Mouse (Mus musculus): ENCODE results near the gene Kif1c. TPM values are rescaled to one million over a fixed set of nuclear protein-coding genes. Genes with fewer than 3 reads are reported as not detected.

Gene Kif1c
- polyA plus RNA-seq, 1 experiment from 2014 or later: 4.4 TPM

GRCm38 (mm10) chr11:70669582-70670345 lies 30.6 kb upstream of the Kif1c start:
- H3K27me3 ChIP-seq (replicated peaks): no peaks in the 10 kb centered on the region
- H3K36me3 ChIP-seq: peaks cover 15% of the 10 kb centered on the region
- peaks cover 17% of the 10 kb centered on the region for H3K4me1 ChIP-seq (replicated peaks)
- H3K4me3 ChIP-seq (replicated peaks): peak overlapping the region; percentile 65
- peak overlapping the region; percentile 72 for H3K9ac ChIP-seq
- peak overlapping the region; percentile 99 for H3K27ac ChIP-seq
- under 1% methylated on average over 31 of the region's 31 CpGs for WGBS
- peak overlapping the region; percentile 80 for H3K4me2 ChIP-seq (replicated peaks)
- H3K9me3 ChIP-seq: no peaks in the 10 kb centered on the region
- ATAC-seq: peak; percentile 29

- ATAC-seq: no peak
- peak overlapping the region; percentile 80 for H3K4me2 ChIP-seq (replicated peaks)
- H3K4me1 ChIP-seq (replicated peaks): peaks cover 17% of the 10 kb centered on the region
- no peaks in the 10 kb centered on the region for H3K27me3 ChIP-seq (replicated peaks)
- WGBS: 42% methylated on average over 14 of the region's 14 CpGs
- peak overlapping the region; percentile 99 for H3K27ac ChIP-seq
- H3K36me3 ChIP-seq: peaks cover 15% of the 10 kb centered on the region
- H3K4me3 ChIP-seq (replicated peaks): peak overlapping the region; percentile 65
- no peaks in the 10 kb centered on the region for H3K9me3 ChIP-seq
- peak overlapping the region; percentile 72 for H3K9ac ChIP-seq
Observed at GRCm38 (mm10) chr11:70670483-70670882, 29.9 kb upstream of the Kif1c start.

DNA sequence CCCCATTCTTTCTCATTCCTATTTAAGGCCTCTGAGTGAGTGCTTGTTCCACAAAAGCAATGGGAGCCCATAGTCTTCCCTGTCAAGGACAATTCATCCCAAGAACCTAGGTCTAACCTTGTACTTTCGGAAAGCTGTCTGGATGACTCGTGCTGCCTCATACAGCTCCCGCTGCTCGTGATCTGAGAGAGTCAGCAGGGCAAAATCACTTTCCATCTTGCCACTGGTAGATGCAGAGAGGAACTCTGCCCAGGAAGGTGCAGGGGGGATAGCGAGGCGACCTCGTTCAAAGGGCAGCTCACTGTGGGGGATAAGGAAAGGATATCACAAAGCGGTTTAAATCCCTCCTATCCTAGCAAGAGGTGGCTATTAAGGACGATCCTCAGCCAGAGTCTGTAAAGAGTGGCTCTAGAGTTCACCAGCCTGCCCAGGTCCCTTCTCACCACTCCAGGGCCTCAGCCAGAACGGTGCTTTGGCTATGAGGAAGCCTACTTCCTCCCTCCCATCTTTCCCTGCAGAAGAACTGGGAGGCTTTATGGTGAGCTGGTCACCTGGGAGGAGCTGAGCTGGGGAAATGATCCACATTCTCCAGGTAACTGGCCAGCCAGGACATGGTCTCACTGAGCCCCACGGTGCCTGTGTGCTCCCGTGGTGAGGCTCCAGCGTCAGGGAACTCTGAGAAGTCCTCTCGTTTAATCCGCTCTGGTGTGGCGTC lies 28.9 kb upstream of the Kif1c start:
- H3K27me3 ChIP-seq (replicated peaks): no peaks in the 10 kb centered on the region
- no peak overlapping the region for H3K9ac ChIP-seq
- peaks cover 9% of the 10 kb centered on the region for H3K36me3 ChIP-seq
- H3K4me3 ChIP-seq (replicated peaks): no peak overlapping the region
- no peak overlapping the region for H3K27ac ChIP-seq
- 82% methylated on average over 16 of the region's 16 CpGs for WGBS
- no peak for ATAC-seq
- 0 out of 2 replicates have a peak overlapping the region, but pooled peaks have one; percentile 80 for H3K4me2 ChIP-seq (replicated peaks)
- H3K9me3 ChIP-seq: no peaks in the 10 kb centered on the region
- peaks cover 17% of the 10 kb centered on the region for H3K4me1 ChIP-seq (replicated peaks)

DNA sequence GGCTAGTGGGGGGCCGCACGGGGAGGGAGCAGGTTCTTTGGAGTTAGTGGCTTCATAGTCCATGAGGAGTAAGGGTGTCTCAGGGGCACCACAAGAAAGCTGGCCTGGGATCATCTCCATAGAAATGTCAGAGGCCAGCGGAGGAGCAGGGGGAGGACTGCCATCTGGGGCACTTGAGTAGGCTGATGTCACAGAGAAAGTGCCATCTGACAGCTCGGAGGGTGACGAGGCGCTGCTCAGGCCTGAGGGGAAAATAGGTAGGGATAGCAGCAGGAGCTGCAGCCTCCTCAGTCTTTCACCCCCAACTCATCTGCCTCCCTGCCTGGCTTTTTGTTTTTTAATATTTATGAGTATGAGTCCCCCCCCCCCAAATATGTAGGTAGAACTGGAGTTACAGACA lies 26.3 kb upstream of the Kif1c start:
- H3K27ac ChIP-seq: no peak overlapping the region
- H3K4me3 ChIP-seq (replicated peaks): no peak overlapping the region
- no peaks in the 10 kb centered on the region for H3K27me3 ChIP-seq (replicated peaks)
- H3K9me3 ChIP-seq: no peaks in the 10 kb centered on the region
- H3K4me1 ChIP-seq (replicated peaks): 0 out of 2 replicates have a peak, but pooled peaks cover 7% of the 10 kb centered on the region
- 89% methylated on average over 6 of the region's 6 CpGs for WGBS
- no peak for ATAC-seq
- peaks cover 9% of the 10 kb centered on the region for H3K36me3 ChIP-seq
- no peak overlapping the region for H3K9ac ChIP-seq
- H3K4me2 ChIP-seq (replicated peaks): no peak overlapping the region

DNA sequence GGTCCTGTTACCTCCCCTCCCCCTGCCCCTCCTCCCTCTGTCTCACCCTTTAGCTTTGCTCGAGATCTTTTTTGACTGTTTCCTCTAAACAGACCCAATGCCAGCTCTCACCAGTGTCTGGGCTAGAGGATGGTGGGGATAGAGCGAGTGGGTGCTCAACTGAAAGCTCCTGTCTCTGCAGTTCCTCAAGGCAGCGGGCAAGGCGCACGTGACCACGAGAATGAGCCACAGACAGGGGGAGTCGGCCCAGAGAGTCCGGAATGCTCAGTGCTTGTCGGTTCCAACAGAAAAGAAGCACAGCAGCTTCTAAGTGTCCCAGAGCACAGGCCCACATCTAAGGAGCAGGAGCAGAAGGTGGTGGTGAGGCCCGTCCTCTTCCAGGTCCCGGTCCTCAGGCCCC lies 25.8 kb upstream of the Kif1c start:
- no peak overlapping the region for H3K4me3 ChIP-seq (replicated peaks)
- 67% methylated on average over 11 of the region's 11 CpGs for WGBS
- H3K27ac ChIP-seq: no peak overlapping the region
- ATAC-seq: no peak
- no peaks in the 10 kb centered on the region for H3K27me3 ChIP-seq (replicated peaks)
- H3K4me1 ChIP-seq (replicated peaks): 0 out of 2 replicates have a peak, but pooled peaks cover 7% of the 10 kb centered on the region
- no peak overlapping the region for H3K4me2 ChIP-seq (replicated peaks)
- no peaks in the 10 kb centered on the region for H3K9me3 ChIP-seq
- peaks cover 9% of the 10 kb centered on the region for H3K36me3 ChIP-seq
- no peak overlapping the region for H3K9ac ChIP-seq

- Histone ChIP-seq H3K4me2 (replicated peaks) (no peak overlapping the region), H3K4me3 (replicated peaks) (no peak overlapping the region), H3K36me3 (peaks cover 20% of the 10 kb centered on the region), H3K27ac (no peak overlapping the region), H3K4me1 (replicated peaks) (peaks cover 6% of the 10 kb centered on the region), H3K9ac (no peak overlapping the region), H3K9me3 (no peaks in the 10 kb centered on the region), H3K27me3 (replicated peaks) (no peaks in the 10 kb centered on the region)
- 74% methylated on average over 9 of the region's 9 CpGs for WGBS
- ATAC-seq: no peak
Observed at GRCm38 (mm10) chr11:70678092-70678491, 22.3 kb upstream of the Kif1c start.

GRCm38 (mm10) chr11:70678576-70678975 lies 21.8 kb upstream of the Kif1c start:
- H3K9ac ChIP-seq: no peak overlapping the region
- WGBS: 64% methylated on average over 2 of the region's 2 CpGs
- H3K4me3 ChIP-seq (replicated peaks): no peak overlapping the region
- H3K27ac ChIP-seq: no peak overlapping the region
- ATAC-seq: no peak
- no peaks in the 10 kb centered on the region for H3K27me3 ChIP-seq (replicated peaks)
- peaks cover 8% of the 10 kb centered on the region for H3K4me1 ChIP-seq (replicated peaks)
- no peaks in the 10 kb centered on the region for H3K9me3 ChIP-seq
- no peak overlapping the region for H3K4me2 ChIP-seq (replicated peaks)
- H3K36me3 ChIP-seq: peaks cover 24% of the 10 kb centered on the region

GRCm38 (mm10) chr11:70679361-70679760 lies 21.0 kb upstream of the Kif1c start:
- 95% methylated on average over 8 of the region's 8 CpGs for WGBS
- Histone ChIP-seq H3K4me2 (replicated peaks) (no peak overlapping the region), H3K9me3 (no peaks in the 10 kb centered on the region), H3K4me1 (replicated peaks) (peaks cover 9% of the 10 kb centered on the region), H3K4me3 (replicated peaks) (no peak overlapping the region), H3K9ac (no peak overlapping the region), H3K27ac (no peak overlapping the region), H3K27me3 (replicated peaks) (no peaks in the 10 kb centered on the region), H3K36me3 (peaks cover 25% of the 10 kb centered on the region)
- ATAC-seq: no peak

GRCm38 (mm10) chr11:70679894-70680293 lies 20.5 kb upstream of the Kif1c start:
- Histone ChIP-seq H3K9me3 (no peaks in the 10 kb centered on the region), H3K27me3 (replicated peaks) (no peaks in the 10 kb centered on the region), H3K27ac (no peak overlapping the region), H3K36me3 (peaks cover 24% of the 10 kb centered on the region; the same call in 1 of the 2 replicates), H3K9ac (no peak overlapping the region), H3K4me1 (replicated peaks) (peaks cover 9% of the 10 kb centered on the region), H3K4me3 (replicated peaks) (no peak overlapping the region), H3K4me2 (replicated peaks) (no peak overlapping the region)
- 87% methylated on average over 8 of the region's 8 CpGs for WGBS
- no peak for ATAC-seq

- H3K4me1 ChIP-seq (replicated peaks): peaks cover 9% of the 10 kb centered on the region
- H3K36me3 ChIP-seq: peaks cover 31% of the 10 kb centered on the region; the same call in 1 of the 2 replicates
- H3K27ac ChIP-seq: no peak overlapping the region
- WGBS: 58% methylated on average over 12 of the region's 12 CpGs
- no peaks in the 10 kb centered on the region for H3K27me3 ChIP-seq (replicated peaks)
- no peak for ATAC-seq
- H3K9me3 ChIP-seq: no peaks in the 10 kb centered on the region
- H3K4me3 ChIP-seq (replicated peaks): no peak overlapping the region
- H3K9ac ChIP-seq: no peak overlapping the region
- H3K4me2 ChIP-seq (replicated peaks): no peak overlapping the region
Observed at GRCm38 (mm10) chr11:70681170-70681569, 19.2 kb upstream of the Kif1c start.

GRCm38 (mm10) chr11:70681897-70682581 lies 18.3 kb upstream of the Kif1c start:
- peak; percentile 35; the same call in 1 of the 2 replicates for ATAC-seq
- WGBS: 26% methylated on average over 11 of the region's 11 CpGs
- no peaks in the 10 kb centered on the region for H3K9me3 ChIP-seq

GRCm38 (mm10) chr11:70683640-70684039 lies 16.7 kb upstream of the Kif1c start:
- no peak for ATAC-seq
- Histone ChIP-seq H3K4me2 (replicated peaks) (no peak overlapping the region), H3K4me1 (replicated peaks) (peaks cover 18% of the 10 kb centered on the region), H3K27me3 (replicated peaks) (no peaks in the 10 kb centered on the region), H3K9me3 (no peaks in the 10 kb centered on the region), H3K9ac (no peak overlapping the region), H3K27ac (no peak overlapping the region), H3K4me3 (replicated peaks) (no peak overlapping the region), H3K36me3 (peaks cover 31% of the 10 kb centered on the region; the same call in 1 of the 2 replicates)
- 88% methylated on average over 5 of the region's 5 CpGs for WGBS

More at GRCm38 (mm10) chr11:70681897-70682581, 18.3 kb upstream of the Kif1c start:
- H3K4me1 ChIP-seq (replicated peaks): peaks cover 14% of the 10 kb centered on the region
- H3K27me3 ChIP-seq (replicated peaks): no peaks in the 10 kb centered on the region
- H3K4me3 ChIP-seq (replicated peaks): no peak overlapping the region
- no peak overlapping the region for H3K9ac ChIP-seq
- no peak overlapping the region for H3K4me2 ChIP-seq (replicated peaks)
- H3K36me3 ChIP-seq: peaks cover 31% of the 10 kb centered on the region; the same call in 1 of the 2 replicates
- no peak overlapping the region for H3K27ac ChIP-seq

All from intestine, embryonic 15.5 days (tissue).